Mouse (Mus musculus) gastrocnemius, adult 2 months (tissue): ENCODE data around the gene Rnf19b. TPM values are rescaled to one million over a fixed set of nuclear protein-coding genes. Genes with fewer than 3 reads are reported as not detected.

Source experiments
- DNase-seq: peaks from one replicate; pipeline ENCODE4 v3.0.0; 2022
- H3K27ac ChIP-seq: fragments of 200-600 bp; 2 replicates; pipeline ENCODE4 v1.8.1; 2022; ENCODE audit warnings: mild to moderate bottlenecking
- H3K4me3 ChIP-seq: fragments of 200-600 bp; 2 replicates; pipeline ENCODE4 v1.8.1; 2022; ENCODE audit warnings: mild to moderate bottlenecking, moderate library complexity
- CTCF ChIP-seq: fragments of 200-600 bp; IDR thresholded peaks from 2 replicates; pipeline ENCODE4 v1.8.1; 2022; ENCODE audit warnings: antibody characterized with exemption, mild to moderate bottlenecking, moderate library complexity
- intact Hi-C: fragments of 180-260 bp; cut with DNase I; formaldehyde crosslinking; loops from one replicate; pipeline ENCODE4 v1.15.1; 2025
- total RNA-seq, 2 experiments: library from RNA; stranded (reverse); gene quantifications; 2 replicates each; pipeline ENCODE4 v1.2.3; 2021

Gene Rnf19b
- total RNA-seq, 2 experiments from 2014 or later = 22.0 to 24.0 TPM

DNA sequence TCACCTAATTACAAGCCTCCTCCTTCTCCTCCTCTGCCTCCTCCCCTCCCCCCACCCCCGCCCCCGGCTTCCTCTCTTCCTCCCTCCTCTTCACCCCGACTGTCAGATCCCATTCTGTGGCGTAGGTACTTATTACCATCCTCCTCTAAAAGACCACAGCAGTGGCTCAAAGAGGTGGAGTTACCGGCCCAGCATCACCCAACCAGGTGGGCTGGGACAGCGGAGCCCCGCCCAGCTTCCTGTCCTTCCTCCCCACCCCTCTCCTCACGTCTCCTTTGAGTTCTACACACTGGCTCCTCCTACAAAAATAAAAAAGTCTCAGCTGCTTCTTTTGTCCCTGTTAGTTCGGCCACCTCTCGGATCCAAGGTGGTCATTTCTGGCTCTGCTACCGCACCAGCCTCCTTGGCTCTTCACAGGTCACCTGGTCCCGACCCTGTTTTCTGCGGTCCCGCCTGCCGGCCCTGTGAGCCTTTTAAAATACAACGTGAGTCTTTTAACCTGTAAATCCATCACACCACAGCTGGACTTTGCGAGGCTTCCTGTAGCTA lies 72.8 kb downstream of the Rnf19b start:
- Histone ChIP-seq H3K27ac (no peak overlapping the region), H3K4me3 (peak overlapping the region; percentile 21; the same call in 1 of the 2 replicates)
- no peak for TF ChIP-seq CTCF
- intact Hi-C loops = no loop called here
- DNase-seq = no peak

DNA sequence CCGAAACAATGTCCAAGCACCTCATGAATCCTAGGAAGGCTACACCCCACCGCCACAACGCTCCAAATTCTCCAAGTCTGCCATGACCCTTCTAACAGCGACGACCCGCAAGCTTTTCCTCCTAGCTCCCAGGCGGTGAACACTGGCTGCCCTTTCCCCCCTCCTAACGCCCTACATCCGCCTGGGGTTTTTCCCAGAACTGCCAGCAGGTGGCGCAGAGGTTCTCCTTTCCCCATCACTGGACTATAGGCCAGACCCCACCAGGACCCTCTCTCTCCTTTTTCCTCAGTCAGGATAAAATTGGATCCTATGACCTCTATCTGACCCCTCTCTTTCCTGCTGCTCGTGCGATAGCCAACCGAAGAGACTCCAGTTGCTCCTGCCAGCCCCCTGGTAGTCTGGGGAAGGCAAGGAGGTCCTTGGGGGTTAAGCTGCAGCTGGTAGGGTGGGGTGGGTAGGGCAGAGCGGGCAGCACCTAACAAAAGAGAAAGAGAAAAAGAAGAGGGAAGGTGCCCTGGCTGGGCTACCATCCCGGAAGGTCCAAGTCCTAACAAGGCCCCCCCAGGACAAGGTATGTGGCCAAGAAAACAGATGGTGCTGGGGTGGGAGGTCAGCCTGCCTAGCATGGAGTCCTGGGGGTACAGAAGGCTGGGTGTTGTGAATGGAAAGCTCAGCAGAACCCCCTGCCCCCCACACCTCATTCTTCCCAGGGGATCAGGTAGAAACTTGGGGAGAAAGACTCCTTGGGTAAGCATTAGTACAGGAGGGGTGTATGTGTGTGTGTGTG lies 76.9 kb downstream of the Rnf19b start:
- peak; percentile 82 for DNase-seq
- Histone ChIP-seq H3K4me3 (peak overlapping the region; percentile 45), H3K27ac (no peak overlapping the region)
- intact Hi-C loops = loop anchor here (2.0 kb wide), 2 partner anchors 42 to 142 kb away; no protein-coding TSS in a partner anchor
- TF ChIP-seq CTCF = peak; percentile 83

Other genes with a start within 250 kb of the Rnf19b start
- gene Trim62, start 174.7 kb upstream of the Rnf19b start, total RNA-seq = under 1 TPM; 0.50 to 0.74 TPM
- gene Azin2, start 95.8 kb upstream of the Rnf19b start, total RNA-seq = 1 to 10 TPM; 1.2 to 2.2 TPM
- gene Ak2, start 66.3 kb upstream of the Rnf19b start, total RNA-seq = 10 to 100 TPM; 27.8 to 31.3 TPM
- gene Tmem54, start 47.3 kb downstream of the Rnf19b start, total RNA-seq = not detected
- gene Hpca, start 63.8 kb downstream of the Rnf19b start, total RNA-seq = not detected
- 100 to 1,000 TPM in 1 of 2 experiments, 10 to 100 TPM in 1; 52.1 to 132 TPM for gene Fndc5, start 78.7 kb downstream of the Rnf19b start, total RNA-seq
- 1 to 10 TPM; 4.7 to 4.9 TPM for gene S100pbp, start 131.5 kb downstream of the Rnf19b start, total RNA-seq
- 10 to 100 TPM; 39.8 to 43.0 TPM for gene Yars, start 131.5 kb downstream of the Rnf19b start, total RNA-seq
- gene C77080, start 203.1 kb downstream of the Rnf19b start, total RNA-seq = 1 to 10 TPM; 2.0 to 2.1 TPM
- gene Sync, start 229.3 kb downstream of the Rnf19b start, total RNA-seq = 10 to 100 TPM; 39.9 to 46.5 TPM